Mouse (Mus musculus): Measurements from ENCODE around the gene Gm5617.
"Not testable (repeated sequence)": the region's sequence is repeated elsewhere in the genome, so short reads cannot be mapped to it uniquely, and the experiment has no call there.

The Gm5617 gene

DNA sequence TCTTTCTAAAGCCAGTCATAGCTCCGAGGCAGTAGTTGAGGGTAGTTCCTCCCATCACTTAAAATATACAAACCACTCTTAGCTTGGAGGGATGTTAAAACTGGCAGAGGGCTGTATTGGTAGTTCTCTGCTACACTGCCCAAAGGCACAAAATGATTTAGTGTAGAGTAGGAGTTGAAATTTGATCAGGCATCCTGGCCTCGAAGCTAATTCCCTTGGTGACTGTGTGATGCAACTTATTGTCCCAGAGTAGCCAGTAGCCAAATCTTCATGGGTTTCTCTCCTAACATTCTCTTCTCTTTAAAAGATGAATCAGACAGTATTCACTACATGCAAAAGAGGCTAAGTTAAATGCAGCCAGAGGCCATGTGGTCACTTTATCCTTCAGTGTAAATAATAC is 7.8 kb downstream of the Gm5617 start:
- no peak for DNase-seq

GRCm38 (mm10) chr9:48504741-48505365 is 9.6 kb downstream of the Gm5617 start:
- DNase-seq, result no peak

DNA sequence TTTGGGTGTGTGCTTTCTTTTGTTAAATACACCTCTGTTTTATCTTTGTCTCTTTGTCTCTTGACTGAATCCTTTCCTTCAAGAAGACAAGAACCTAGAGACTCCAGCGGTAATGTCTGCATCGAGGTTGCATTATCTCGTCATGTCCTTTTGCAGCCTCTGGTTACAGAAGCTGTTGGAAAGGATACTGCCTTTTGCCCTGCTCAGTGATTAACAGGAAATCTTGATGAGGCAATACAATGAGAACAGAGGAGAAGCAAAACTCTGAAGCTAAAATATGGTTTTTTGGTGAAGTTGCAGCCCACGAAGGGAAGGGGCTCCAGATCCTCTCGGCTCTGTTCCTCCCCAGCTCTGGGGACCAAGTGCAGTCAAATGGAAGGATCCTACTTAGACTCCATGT is 14.9 kb downstream of the Gm5617 start:
- DNase-seq, result no peak

GRCm38 (mm10) chr9:48515332-48515731 is 20.1 kb downstream of the Gm5617 start:
- no peak for DNase-seq

- no peak for DNase-seq
Measured at GRCm38 (mm10) chr9:48516615-48517371, 21.6 kb downstream of the Gm5617 start.

GRCm38 (mm10) chr9:48517372-48518130 is 22.3 kb downstream of the Gm5617 start:
- no peak for DNase-seq

DNA sequence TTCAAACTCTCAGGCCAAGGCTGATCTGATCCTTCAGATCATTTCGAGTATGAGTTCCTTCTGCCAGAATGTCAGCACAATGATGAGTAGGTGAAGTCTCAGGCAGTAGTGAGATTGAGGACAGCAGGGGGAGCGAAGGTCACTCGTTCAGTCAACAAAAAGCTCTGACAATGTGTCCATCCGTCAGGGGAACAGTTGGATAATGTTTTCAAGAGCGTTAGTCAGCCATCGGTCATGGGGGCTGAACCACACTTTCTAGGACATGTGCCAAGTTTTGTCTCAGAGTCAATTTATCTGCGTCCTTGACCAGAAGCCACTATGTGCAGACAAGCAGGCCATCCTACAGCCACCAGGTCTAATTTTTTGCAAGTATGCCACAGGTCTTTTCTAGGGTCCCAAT is 25.2 kb downstream of the Gm5617 start:
- DNase-seq, result not testable (repeated sequence)

- DNase-seq, result no peak
Measured at GRCm38 (mm10) chr9:48525566-48525965, 30.3 kb downstream of the Gm5617 start.

- DNase-seq, result no peak
Measured at GRCm38 (mm10) chr9:48526520-48526919, 31.3 kb downstream of the Gm5617 start.

DNA sequence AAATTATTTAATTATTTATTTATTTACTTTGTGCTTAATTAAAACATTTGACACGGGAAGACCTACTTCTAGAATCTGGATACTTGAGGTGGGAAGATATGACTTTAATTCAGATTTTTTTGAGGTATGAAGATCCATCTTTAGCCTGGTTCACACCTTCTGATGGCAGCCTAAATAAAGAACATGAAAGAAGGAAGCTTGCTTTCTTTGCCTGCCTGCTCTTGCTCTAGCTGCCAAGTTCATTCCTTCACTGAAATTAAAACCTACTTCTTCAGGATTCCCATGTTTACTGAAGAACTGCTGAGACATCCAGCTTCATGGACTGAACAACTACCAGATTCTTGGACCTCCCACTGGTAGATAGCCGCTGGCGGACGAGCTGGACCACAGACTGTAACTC is 36.1 kb downstream of the Gm5617 start:
- DNase-seq, result no peak

GRCm38 (mm10) chr9:48532203-48532602 is 37.0 kb downstream of the Gm5617 start:
- DNase-seq, result no peak

GRCm38 (mm10) chr9:48532730-48533129 is 37.5 kb downstream of the Gm5617 start:
- DNase-seq, result no peak

DNA sequence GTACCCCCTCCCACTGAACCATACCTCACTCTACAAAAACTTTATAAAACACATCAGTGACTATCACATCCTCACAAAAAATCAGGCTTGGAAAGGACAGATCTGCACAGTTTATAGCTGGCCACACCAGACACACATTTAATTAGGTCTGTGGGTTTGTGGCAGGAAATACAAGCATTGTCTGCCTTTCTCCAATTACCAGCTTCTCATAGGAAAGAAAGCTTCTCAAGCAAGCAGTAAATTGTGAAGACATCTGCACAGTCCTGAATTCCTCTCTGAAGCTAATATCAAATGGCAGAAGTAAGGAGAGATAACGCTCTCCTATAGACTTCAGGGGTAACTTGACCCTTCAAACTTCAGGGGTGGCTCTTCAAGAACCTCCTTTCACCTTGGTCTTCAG is 41.2 kb downstream of the Gm5617 start:
- DNase-seq, result no peak

DNA sequence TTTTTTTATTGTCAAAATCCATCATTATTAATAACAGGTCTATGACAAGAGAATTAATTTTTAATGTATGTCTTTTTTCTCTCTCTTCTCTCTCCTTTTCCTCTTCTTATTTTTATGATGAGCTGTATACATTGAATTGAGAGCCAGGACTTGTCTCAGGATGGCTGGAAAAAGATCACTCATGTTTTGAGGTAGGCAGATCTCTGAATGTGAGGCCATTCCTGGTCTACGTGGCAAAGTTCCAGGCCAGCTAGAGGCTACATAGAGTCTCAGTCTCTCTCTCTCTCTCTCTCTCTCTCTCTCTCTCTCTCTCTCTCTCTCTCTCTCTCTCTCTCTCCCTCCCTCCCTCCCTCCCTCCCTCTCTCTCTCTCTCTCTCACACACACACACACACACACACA is 42.4 kb downstream of the Gm5617 start:
- not testable (repeated sequence) for DNase-seq

- DNase-seq, result no peak
Measured at GRCm38 (mm10) chr9:48538044-48538645, 42.9 kb downstream of the Gm5617 start.

GRCm38 (mm10) chr9:48538688-48539087 is 43.4 kb downstream of the Gm5617 start:
- peak; percentile 5 for DNase-seq

Measured in liver (tissue).